Mouse (Mus musculus): ENCODE results near the gene Gm20388.

DNA sequence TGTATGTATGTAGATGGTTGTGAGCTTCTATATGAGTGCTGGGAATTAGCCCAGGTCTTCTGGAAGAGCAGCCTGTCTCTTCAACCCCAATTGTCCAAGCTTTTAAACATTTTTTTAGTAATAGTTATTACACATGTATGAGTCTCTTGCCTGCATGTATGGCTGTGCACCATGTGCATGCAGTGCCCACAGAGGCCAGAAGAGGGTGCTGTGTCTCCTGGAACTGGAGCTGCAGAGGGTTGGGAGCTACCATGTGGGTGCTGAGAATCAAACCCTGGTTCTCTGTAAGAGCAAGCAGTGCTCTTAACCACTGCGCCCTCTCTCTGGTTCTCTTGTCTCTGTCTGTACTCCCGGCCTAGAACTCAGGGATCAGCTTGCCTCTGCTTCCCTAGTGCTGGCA, 3222.3 kb downstream of the Gm20388 start:
- TF ChIP-seq CTCF (IDR thresholded peaks at IDR 0.05; ENCODE audit: low read depth) (peak; percentile 48; the same call in 1 of the 2 replicates), EP300 (IDR thresholded peaks at IDR 0.05; ENCODE audit: low read depth) (no peak)

Measured in liver, embryonic 14.5 days (tissue).